Mouse (Mus musculus) retina, embryonic 14.5 days (tissue): Measurements from ENCODE around the gene Tspan18.

ENCODE experiments used
- DNase-seq: peaks from one replicate; pipeline ENCODE4 v3.0.0-alpha.2; 2015; ENCODE audit warnings: low spot score

Gene Tspan18

GRCm38 (mm10) chr2:93161914-93162664 lies 172.2 kb downstream of the Tspan18 start:
- DNase-seq, result no peak

GRCm38 (mm10) chr2:93160467-93161035 lies 173.8 kb downstream of the Tspan18 start:
- DNase-seq, result no peak

GRCm38 (mm10) chr2:93154486-93155032 lies 179.7 kb downstream of the Tspan18 start:
- no peak for DNase-seq

- no peak for DNase-seq
Measured at GRCm38 (mm10) chr2:93153833-93154232, 180.5 kb downstream of the Tspan18 start.

GRCm38 (mm10) chr2:93152883-93153491 lies 181.3 kb downstream of the Tspan18 start:
- no peak for DNase-seq

- DNase-seq, result no peak
Measured at GRCm38 (mm10) chr2:93152191-93152601, 182.1 kb downstream of the Tspan18 start.
